Mouse (Mus musculus) CH12.LX (cell line): ENCODE data around the gene Qsox1.

ENCODE experiments used
- CTCF ChIP-seq, 2 experiments: IDR thresholded peaks in 1 of 2; conservative IDR thresholded peaks in 1 of 2; 2 replicates each; pipeline ENCODE4 v1.5.1; 2011 to 2012; ENCODE audit warnings: low read depth in 2 of 2, low read length in 2 of 2, improper control_type of control experiment in 1 of 2, inconsistent platforms in 1 of 2, mild to moderate bottlenecking in 1 of 2, moderate library complexity in 1 of 2
- EP300 ChIP-seq: IDR thresholded peaks from 2 replicates; pipeline ENCODE4 v1.6.1; 2011; ENCODE audit warnings: low read length, improper control_type of control experiment
- JUND ChIP-seq: conservative IDR thresholded peaks from 2 replicates; pipeline ENCODE4 v1.6.1; 2011; ENCODE audit warnings: low read depth, low read length, improper control_type of control experiment
- KAT2A ChIP-seq: IDR thresholded peaks from 2 replicates; pipeline ENCODE4 v1.6.1; 2012; ENCODE audit warnings: low read length, improper control_type of control experiment, inconsistent platforms; ENCODE audit not compliant: insufficient replicate concordance
- MAX ChIP-seq: IDR thresholded peaks from 2 replicates; pipeline ENCODE4 v1.6.1; 2011; ENCODE audit warnings: low read length, improper control_type of control experiment
- MEF2A ChIP-seq: IDR thresholded peaks from 2 replicates; pipeline ENCODE4 v1.6.1; 2014; ENCODE audit warnings: low read depth, mild to moderate bottlenecking, inconsistent platforms, low read length, improper control_type of control experiment, borderline replicate concordance
- MXI1 ChIP-seq: IDR thresholded peaks from 2 replicates; pipeline ENCODE4 v1.6.1; 2011; ENCODE audit warnings: mild to moderate bottlenecking, low read depth, low read length, improper control_type of control experiment
- POLR2A ChIP-seq: IDR thresholded peaks from 2 replicates; pipeline ENCODE4 v1.6.1; 2011; ENCODE audit warnings: low read depth, mild to moderate bottlenecking, improper control_type of control experiment, low read length
- POLR2AphosphoS2 ChIP-seq: IDR thresholded peaks from 2 replicates; pipeline ENCODE4 v1.6.1; 2011; ENCODE audit warnings: low read depth, low read length, improper control_type of control experiment
- RCOR1 ChIP-seq: conservative IDR thresholded peaks from 2 replicates; pipeline ENCODE4 v1.6.1; 2012; ENCODE audit warnings: low read depth, mild to moderate bottlenecking, inconsistent platforms, low read length, improper control_type of control experiment
- USF1 ChIP-seq: IDR thresholded peaks from 2 replicates; pipeline ENCODE4 v1.6.1; 2014; ENCODE audit warnings: low read depth, mild to moderate bottlenecking, inconsistent platforms, low read length, improper control_type of control experiment
- ZC3H11A ChIP-seq: IDR thresholded peaks from 2 replicates; pipeline ENCODE4 v1.6.1; 2012; ENCODE audit warnings: low read depth, mild to moderate bottlenecking, inconsistent platforms, low read length, improper control_type of control experiment
- ZMIZ1 ChIP-seq: IDR thresholded peaks from 2 replicates; pipeline ENCODE4 v1.6.1; 2012; ENCODE audit warnings: low read depth, mild to moderate bottlenecking, inconsistent platforms, low read length, improper control_type of control experiment
- ZNF384 ChIP-seq: IDR thresholded peaks from 2 replicates; pipeline ENCODE4 v1.6.1; 2012; ENCODE audit warnings: low read depth, low read length, improper control_type of control experiment, inconsistent platforms

GRCm38 (mm10) chr1:155782382-155782781 lies 30.3 kb downstream of the Qsox1 start:
- TF ChIP-seq ZNF384: no peak
- TF ChIP-seq POLR2A: no peak
- TF ChIP-seq CTCF (conservative IDR thresholded peaks at IDR 0.05 in 1 of 2, IDR thresholded peaks at IDR 0.05 in 1 of 2; ENCODE audit: low read depth in 2 of 2, low read length in 2 of 2): no peak
- no peak for TF ChIP-seq MEF2A
- no peak for TF ChIP-seq EP300
- no peak for TF ChIP-seq POLR2AphosphoS2
- no peak for TF ChIP-seq RCOR1
- no peak for TF ChIP-seq MXI1
- no peak for TF ChIP-seq JUND
- no peak for TF ChIP-seq USF1
- no peak for TF ChIP-seq MAX
- TF ChIP-seq ZC3H11A: no peak
- TF ChIP-seq ZMIZ1: no peak
- TF ChIP-seq KAT2A: no peak
